Mouse (Mus musculus): ENCODE data around the gene Itgax.

DNA sequence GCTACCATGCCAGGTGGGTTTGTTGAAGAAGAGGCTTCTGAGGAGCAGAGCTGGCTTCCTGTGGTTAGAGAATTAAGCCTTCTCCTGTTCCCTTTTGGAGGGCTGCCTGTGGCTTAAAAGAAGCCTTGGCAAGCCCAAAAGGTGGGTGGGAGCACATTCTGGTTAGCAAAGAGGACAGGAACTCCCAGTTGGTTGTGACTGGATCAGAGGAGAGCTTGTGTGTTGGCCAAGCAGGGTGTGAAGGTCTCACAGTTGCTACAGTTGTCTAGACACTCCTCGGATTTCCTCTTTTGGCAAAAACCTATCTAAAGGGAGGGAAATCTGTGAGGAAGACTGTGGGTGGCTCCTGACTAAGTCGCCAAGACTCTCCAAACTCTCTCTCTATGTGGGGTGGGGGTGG is 49.0 kb downstream of the Itgax start:
- no peak for TF ChIP-seq GATA1 (IDR thresholded peaks at IDR 0.05; ENCODE audit: low read length)
- no peak for TF ChIP-seq TAL1 (IDR thresholded peaks at IDR 0.05; ENCODE audit: low read length)

Data from erythroblast, embryonic 14.5 days (primary cell).